Mouse (Mus musculus): ENCODE data around the gene Gmeb2.
A peak's percentile ranks its signal among the peaks of the same experiment; 100 is the strongest.

Gene Gmeb2

GRCm38 (mm10) chr2:181227122-181227521 lies 60.7 kb downstream of the Gmeb2 start:
- no peak for DNase-seq (ENCODE audit: low spot score)

DNA sequence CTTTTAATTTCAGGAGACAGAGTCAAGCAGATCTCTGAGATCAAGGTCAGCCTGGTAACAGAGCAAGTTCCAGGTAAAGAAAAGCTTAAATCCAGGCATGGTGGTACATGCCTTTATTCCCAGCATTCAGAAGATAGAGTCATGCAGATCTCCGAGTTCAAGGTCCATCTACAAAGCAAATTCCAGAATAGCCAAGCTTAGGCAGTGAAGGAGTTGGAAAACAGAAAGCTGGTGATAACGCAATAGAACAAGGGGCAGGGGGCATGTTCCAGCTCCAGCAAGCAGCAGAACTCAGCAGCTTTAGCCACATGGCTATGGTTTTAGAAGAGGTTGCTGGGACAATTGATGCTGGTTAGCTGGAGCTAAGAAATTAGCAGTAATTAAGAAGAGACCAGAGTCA lies 62.8 kb downstream of the Gmeb2 start:
- no peak for DNase-seq (ENCODE audit: low spot score)

- DNase-seq (ENCODE audit: low spot score), result no peak
These were observed 67.5 kb downstream of the Gmeb2 start for GRCm38 (mm10) chr2:181220361-181220760.

- DNase-seq (ENCODE audit: low spot score), result peak; percentile 56
These were observed 68.2 kb downstream of the Gmeb2 start, which contains the start of gene Fndc11 for GRCm38 (mm10) chr2:181219538-181220216. Gene Fndc11, plus strand, starts transcription at chr2:181220013.

DNA sequence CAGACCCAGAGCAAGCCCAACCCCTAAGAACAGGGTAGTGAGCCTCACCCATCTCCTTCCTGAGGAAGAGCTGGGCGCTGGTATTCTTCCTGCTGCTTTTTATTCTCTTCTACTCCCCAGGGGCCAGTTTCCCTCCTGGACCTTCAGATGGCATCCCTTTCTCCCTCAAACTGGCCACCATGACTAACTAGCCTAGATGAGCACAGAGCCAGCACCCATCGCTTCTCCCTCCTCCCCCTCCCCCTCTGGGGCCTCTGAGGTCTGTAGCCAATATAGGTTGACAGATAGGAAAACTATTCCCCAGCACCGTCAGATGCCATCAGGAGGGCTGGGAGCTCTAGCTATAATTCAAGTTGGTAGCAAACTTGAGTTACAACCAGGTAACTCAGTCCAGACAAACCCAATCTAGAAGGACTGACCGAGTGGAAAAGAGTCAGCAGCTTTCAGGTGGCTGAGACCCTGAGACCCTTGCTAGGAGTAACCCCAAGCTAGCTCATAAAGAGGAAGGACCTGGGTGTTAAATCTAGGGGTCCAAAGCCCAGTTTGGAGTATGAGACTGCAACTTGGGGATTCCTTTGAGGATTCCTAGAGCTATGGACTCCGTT lies 68.9 kb downstream of the Gmeb2 start:
- DNase-seq (ENCODE audit: low spot score), result no peak

DNA sequence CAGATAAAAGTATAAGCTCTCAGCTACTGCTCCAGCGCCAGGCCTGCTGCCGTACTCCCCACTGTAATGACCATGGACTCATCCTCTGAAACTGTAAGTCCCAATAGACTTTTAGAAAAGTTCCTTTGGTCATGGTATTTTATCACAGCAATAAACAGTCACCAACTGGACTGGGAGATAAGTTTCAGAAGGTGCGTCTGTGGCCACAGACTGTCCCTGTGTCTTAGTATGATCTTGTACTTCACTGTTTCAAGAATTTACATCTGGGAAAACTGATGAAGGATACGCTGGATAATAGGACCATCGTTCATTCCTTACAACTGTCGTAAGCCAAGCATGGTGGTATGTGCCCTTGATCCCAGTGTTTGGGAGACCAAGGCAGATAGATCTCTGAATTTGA lies 71.8 kb downstream of the Gmeb2 start:
- no peak for DNase-seq (ENCODE audit: low spot score)

GRCm38 (mm10) chr2:181213021-181213445 lies 74.8 kb downstream of the Gmeb2 start, which contains the start of gene Srms:
Gene Srms, minus strand, starts transcription at chr2:181213185.
- no peak for DNase-seq (ENCODE audit: low spot score)

DNA sequence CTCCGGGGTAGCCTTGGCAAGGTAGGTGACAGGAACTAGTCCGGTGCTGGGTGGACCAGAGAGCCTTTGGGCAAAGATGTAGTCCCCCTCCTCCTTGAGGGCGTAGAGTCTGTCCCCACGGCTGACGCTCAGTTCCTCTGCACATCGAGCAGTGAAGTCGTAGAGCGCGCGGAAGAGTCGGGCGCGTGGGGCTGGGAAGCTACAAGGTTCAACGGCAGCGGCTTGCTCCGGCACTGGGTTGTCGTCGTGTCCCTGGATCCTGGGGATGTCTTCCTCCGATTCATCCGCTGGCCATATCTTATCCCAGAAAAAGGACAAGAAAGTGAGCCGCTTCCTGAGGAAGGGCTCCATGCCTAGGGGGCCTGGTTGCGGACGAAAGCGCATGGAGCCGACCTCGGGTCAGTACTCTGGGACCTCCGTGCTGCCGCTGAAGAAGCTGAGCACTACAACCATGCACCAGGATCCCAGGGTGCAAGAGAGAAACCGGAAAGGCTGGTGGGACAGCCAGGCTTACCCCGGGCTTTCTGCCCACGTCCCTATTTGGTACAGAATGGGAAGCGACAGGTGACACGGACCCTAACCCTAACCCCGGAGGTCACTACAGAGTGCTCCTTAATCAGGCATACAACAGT lies 75.3 kb downstream of the Gmeb2 start:
- DNase-seq (ENCODE audit: low spot score), result no peak

- DNase-seq (ENCODE audit: low spot score), result no peak
These were observed 81.7 kb downstream of the Gmeb2 start for GRCm38 (mm10) chr2:181206118-181206517.

GRCm38 (mm10) chr2:181205678-181206077 lies 82.2 kb downstream of the Gmeb2 start:
- no peak for DNase-seq (ENCODE audit: low spot score)

DNA sequence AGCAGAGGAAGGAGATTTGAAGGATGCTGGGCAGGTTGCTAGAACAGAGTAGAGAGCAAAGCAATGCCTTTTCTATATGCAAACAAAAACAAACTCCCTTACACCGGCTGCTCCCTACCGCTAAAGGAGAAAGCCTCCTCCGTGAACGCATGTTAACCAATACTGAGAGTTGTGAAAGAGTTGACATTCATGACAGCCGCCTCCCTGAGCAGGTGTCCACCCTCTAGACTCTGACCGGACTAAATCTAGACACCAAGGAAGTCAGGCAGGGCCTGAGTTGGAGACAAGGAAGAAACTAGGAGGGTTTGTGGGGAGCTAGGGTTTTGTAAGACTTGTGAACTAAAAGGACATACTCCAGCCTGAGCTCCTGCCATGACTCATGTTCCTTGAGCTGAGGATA lies 84.9 kb downstream of the Gmeb2 start:
- no peak for DNase-seq (ENCODE audit: low spot score)

- no peak for DNase-seq (ENCODE audit: low spot score)
These were observed 85.4 kb downstream of the Gmeb2 start, which contains the start of gene Ptk6 for GRCm38 (mm10) chr2:181202422-181202821. Gene Ptk6, minus strand, starts transcription at chr2:181202789.

- DNase-seq (ENCODE audit: low spot score), result no peak
These were observed 86.2 kb downstream of the Gmeb2 start for GRCm38 (mm10) chr2:181201606-181202005.

All from ovary, postnatal 10 days (tissue).